Comparison of ENCODE assay signal across 8 mouse cellular contexts in the genomic region with DNA sequence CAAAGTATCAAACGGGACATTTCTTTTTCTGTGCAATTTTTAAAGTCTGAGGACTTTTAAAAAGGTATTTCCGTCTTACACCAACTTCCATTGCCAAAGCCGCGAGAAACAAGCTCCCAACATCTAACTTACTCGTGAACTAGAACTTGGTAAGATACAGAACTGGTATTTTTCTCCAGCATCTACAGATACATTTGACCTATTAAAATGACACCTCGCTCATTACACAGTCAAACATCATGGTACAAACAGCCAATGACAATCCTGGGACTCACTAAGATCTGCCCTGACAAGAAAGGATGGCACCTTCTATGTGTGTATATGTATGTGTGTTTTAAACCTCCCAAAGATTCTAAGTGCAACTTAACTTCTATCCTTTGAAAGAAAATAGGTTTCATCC. TPM values are rescaled to one million over a fixed set of nuclear protein-coding genes. Genes with fewer than 3 reads are reported as not detected.
A peak's percentile ranks its signal among the peaks of the same experiment; 100 is the strongest.
DNase-seq lines count a peak whose midpoint lies in the region; ATAC-seq and TF ChIP-seq lines count a peak whose summit lies in the region.

No protein-coding gene starts in this region.

- peaks cover 59% of the 10 kb centered on the region for H3K79me2 ChIP-seq in MEL (ENCODE audit: control insufficient read depth, insufficient read depth, low read length, poor library complexity)

- H3K9ac ChIP-seq in MEL (ENCODE audit: control insufficient read depth, low read depth, low read length, poor library complexity, severe bottlenecking) = peak overlapping the region; percentile 99
- peak overlapping the region; percentile 98 for H3K9ac ChIP-seq in neural tube, embryonic 13.5 days

- H3K9me3 ChIP-seq in MEL (replicated peaks; ENCODE audit: insufficient read depth, low read length) = no peaks in the 10 kb centered on the region
- no peaks in the 10 kb centered on the region for H3K9me3 ChIP-seq in neural tube, embryonic 13.5 days

- peak overlapping the region; percentile 80 to 90 for H3K4me3 ChIP-seq in MEL (ENCODE audit: control insufficient read depth in 1 of 2, insufficient read depth in 1 of 2, low read depth in 2 of 2, low read length in 2 of 2)
- peak overlapping the region; percentile 97 for H3K4me3 ChIP-seq in neural tube, embryonic 13.5 days

- peak overlapping the region; percentile 97 for H3K4me2 ChIP-seq in neural tube, embryonic 13.5 days

- TF ChIP-seq RAD21 in MEL (IDR thresholded peaks at IDR 0.05; ENCODE audit: low read depth, low read length) = no peak

- H3K4me1 ChIP-seq in MEL (ENCODE audit: control insufficient read depth in 1 of 2, insufficient read depth in 2 of 2, low read length in 2 of 2) = peaks cover 5 to 29% of the 10 kb centered on the region in 2 experiments
- H3K4me1 ChIP-seq in neural tube, embryonic 13.5 days (replicated peaks) = peaks cover 35% of the 10 kb centered on the region

- H3K36me3 ChIP-seq in MEL (ENCODE audit: control insufficient read depth in 1 of 2, insufficient read depth in 2 of 2, low read length in 2 of 2) = peaks cover 0 to 15% of the 10 kb centered on the region in 2 experiments; a peak in 3 of 4 replicates
- H3K36me3 ChIP-seq in neural tube, embryonic 13.5 days = no peaks in the 10 kb centered on the region

- peak overlapping the region; percentile 31 for H3K27ac ChIP-seq in MEL (ENCODE audit: control insufficient read depth, low read depth, low read length)
- 0 out of 2 replicates have a peak overlapping the region, but pooled peaks have one; percentile 38 for H3K27ac ChIP-seq in neural tube, embryonic 13.5 days (replicated peaks)

- H3K27me3 ChIP-seq in MEL (ENCODE audit: control insufficient read depth in 1 of 2, insufficient read depth in 2 of 2, low read length in 2 of 2) = no peaks in the 10 kb centered on the region
- H3K27me3 ChIP-seq in neural tube, embryonic 13.5 days = no peaks in the 10 kb centered on the region

- peak in 1 of 2 experiments; percentile 21; a peak in 1 of 4 replicates for TF ChIP-seq POLR2A in MEL (IDR thresholded peaks at IDR 0.05; ENCODE audit: control insufficient read depth in 1 of 2, insufficient read depth in 1 of 2, low read depth in 1 of 2, low read length in 2 of 2, poor library complexity in 1 of 2)

- no peak for TF ChIP-seq EP300 in MEL (IDR thresholded peaks at IDR 0.05; ENCODE audit: low read depth in 1 of 2, low read length in 2 of 2)

- under 1% methylated on average over 6 of the region's 6 CpGs for WGBS in large intestine, adult 2 months
- WGBS in neural tube, embryonic 13.5 days = 2% methylated on average over 6 of the region's 6 CpGs

- no peak for TF ChIP-seq CTCF in MEL (IDR thresholded peaks at IDR 0.05 in 2 of 3, conservative IDR thresholded peaks at IDR 0.05 in 1 of 3; ENCODE audit: control insufficient read depth in 1 of 3, insufficient read depth in 1 of 3, low read depth in 2 of 3, low read length in 3 of 3, poor library complexity in 1 of 3, severe bottlenecking in 1 of 3)

- peak; percentile 33 for DNase-seq in cerebellum, adult 9-10 months
- no peak for DNase-seq in cerebellum, adult 11 months
- DNase-seq in MEL (ENCODE audit: low read depth, low spot score) = peak; percentile 95
- peak; percentile 22 for DNase-seq in large intestine, adult 2 months (ENCODE audit: low read depth, low spot score)
- DNase-seq in testis, postnatal 10 days (ENCODE audit: low spot score) = no peak
- no peak for DNase-seq in gastrocnemius, adult 18-20 months (ENCODE audit: low spot score)

- ATAC-seq in erythroid progenitor cell, adult 5-6 weeks (replicated peaks; ENCODE audit: low FRiP score, poor library complexity, severe bottlenecking) = peak; percentile 35
- ATAC-seq in neural tube, embryonic 13.5 days (ENCODE audit: low read depth) = no peak

TF ChIP-seq in MEL, 35 proteins besides CTCF, POLR2A, EP300 and RAD21:
- TF ChIP-seq MEF2A (IDR thresholded peaks at IDR 0.05; ENCODE audit: extremely low read depth, insufficient replicate concordance, low read depth, low read length, poor library complexity, severe bottlenecking) = no peak
- TF ChIP-seq E2F4 (IDR thresholded peaks at IDR 0.05; ENCODE audit: borderline replicate concordance, low read depth, low read length) = 0 out of 2 replicates have a peak, but pooled peaks have one; percentile 13
- no peak for TF ChIP-seq KAT2A (conservative IDR thresholded peaks at IDR 0.05; ENCODE audit: low read depth, low read length)
- TF ChIP-seq TBP (IDR thresholded peaks at IDR 0.05; ENCODE audit: low read depth, low read length) = peak; percentile 84

RNA-seq across cellular contexts. Expression of a gene that starts 1.5 kb away (rescaled TPM):
- 21.8 and 26.4 TPM in 2 replicates for total RNA-seq in MEL (2012; rRNA removed)
- polyA plus RNA-seq in MEL (2012; ENCODE audit: insufficient read depth in 1 of 2, insufficient read length in 2 of 2, low read depth in 1 of 2, low replicate concordance in 2 of 2, missing spikeins in 1 of 2) = 10 to 100 TPM; 35.6 to 66.3 TPM
- 54.8 and 83.8 TPM in 2 replicates for total RNA-seq in erythroid progenitor cell, adult 5-6 weeks (2015; ENCODE audit: low replicate concordance)
- 66.6 and 69.1 TPM in 2 replicates for total RNA-seq in erythroid progenitor cell, adult 5-6 weeks (2017; ENCODE audit: low replicate concordance)
- 3.3 and 6.6 TPM in 2 replicates for polyA plus RNA-seq in large intestine, adult 2 months (2012; rRNA removed)
- polyA plus RNA-seq in neural tube, embryonic 13.5 days (2015; fragmentation: Nextera tagmentation; extraction: Ambion mirVana) = 17.0 and 18.1 TPM in 2 replicates
- total RNA-seq in gastrocnemius, adult 18-20 months (2021) = 10 to 100 TPM; 19.3 to 22.3 TPM

Comparison
In these comparisons a context has a peak if more than half of its experiments do, and no peak if none do; other contexts are left out.
1. DNase-seq: peak in cerebellum, adult 9-10 months (single experiment), MEL (single experiment) and large intestine, adult 2 months (single experiment); none in cerebellum, adult 11 months (single experiment), testis, postnatal 10 days (single experiment) and gastrocnemius, adult 18-20 months (single experiment).